Mouse (Mus musculus): ENCODE results near the gene Calhm6.
A peak's percentile ranks its signal among the peaks of the same experiment; 100 is the strongest.

The Calhm6 gene

GRCm38 (mm10) chr10:34127392-34128378 is at the start of gene Calhm6:
Gene Calhm6 (minus strand): TSS chr10:34127984.
- DNase-seq (ENCODE audit: low spot score) = peak; percentile 20

- no peak for DNase-seq (ENCODE audit: low spot score)
Observed at GRCm38 (mm10) chr10:34175870-34176606, 48.3 kb upstream of the Calhm6 start.

- no peak for DNase-seq (ENCODE audit: low spot score)
Observed at GRCm38 (mm10) chr10:34172663-34173282, 45.0 kb upstream of the Calhm6 start.

- DNase-seq (ENCODE audit: low spot score) = no peak
Observed at GRCm38 (mm10) chr10:34171660-34172059, 43.9 kb upstream of the Calhm6 start.

- no peak for DNase-seq (ENCODE audit: low spot score)
Observed at GRCm38 (mm10) chr10:34171191-34171590, 43.4 kb upstream of the Calhm6 start.

DNA sequence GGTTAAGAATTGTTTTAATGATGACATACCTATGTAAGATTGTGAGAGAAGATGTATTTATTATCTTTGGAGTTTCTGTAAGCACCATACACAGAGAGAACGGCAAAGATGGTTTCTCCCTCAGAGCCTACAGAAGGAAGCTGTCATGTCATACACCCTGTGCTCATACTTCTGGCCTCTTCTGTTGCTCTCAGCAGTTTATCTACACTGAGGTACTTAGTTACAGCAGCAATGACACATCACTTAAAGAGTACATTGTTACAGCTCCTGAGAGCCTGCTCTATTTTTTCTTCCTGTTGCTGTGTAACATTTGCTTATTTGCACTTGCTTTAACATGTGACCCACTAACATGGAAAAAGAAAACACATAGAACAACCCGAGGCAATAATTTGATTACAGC is 39.2 kb upstream of the Calhm6 start:
- no peak for DNase-seq (ENCODE audit: low spot score)

GRCm38 (mm10) chr10:34155796-34156554 is 28.2 kb upstream of the Calhm6 start:
- no peak for DNase-seq (ENCODE audit: low spot score)

DNA sequence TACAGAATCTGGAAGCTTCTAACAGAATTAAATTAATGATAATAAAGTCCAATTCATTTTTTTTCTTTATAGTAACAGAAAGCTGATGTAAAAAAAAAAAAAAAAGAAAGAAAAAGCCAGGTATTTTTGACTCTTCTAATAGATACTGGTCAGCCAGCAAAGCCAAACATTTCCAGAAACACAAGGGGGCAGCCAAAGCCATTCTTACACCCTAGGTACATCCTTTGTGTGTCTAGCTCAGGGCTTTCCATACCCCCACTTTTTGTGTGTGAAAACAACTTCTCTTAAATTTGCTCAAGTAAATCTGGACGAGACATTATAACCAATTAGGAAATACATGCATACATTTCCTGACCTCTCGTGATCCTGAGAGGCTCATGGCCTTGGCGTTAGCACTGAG is 24.0 kb upstream of the Calhm6 start:
- no peak for DNase-seq (ENCODE audit: low spot score)

GRCm38 (mm10) chr10:34150454-34150853 is 22.7 kb upstream of the Calhm6 start:
- DNase-seq (ENCODE audit: low spot score) = no peak

DNA sequence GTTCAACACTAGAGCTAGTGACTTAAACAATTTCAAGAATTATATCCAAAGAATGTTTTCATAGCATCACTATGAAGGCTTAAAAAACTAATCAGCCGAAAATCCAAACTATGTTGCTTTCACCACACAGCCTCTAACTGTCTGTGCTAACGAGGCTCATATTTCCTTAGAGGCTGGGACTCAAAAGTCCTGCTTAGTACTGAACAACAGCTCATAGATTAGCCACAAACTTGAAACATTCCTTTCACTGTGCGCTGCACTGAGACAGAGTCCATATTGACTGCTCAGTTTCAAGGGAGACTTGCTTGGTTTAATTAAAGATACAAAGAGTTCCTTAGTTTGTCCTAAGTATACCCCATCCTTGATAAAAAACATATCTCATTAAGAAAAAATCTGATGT is 22.0 kb upstream of the Calhm6 start:
- DNase-seq (ENCODE audit: low spot score) = no peak

- DNase-seq (ENCODE audit: low spot score) = no peak
Observed at GRCm38 (mm10) chr10:34141693-34142092, 13.9 kb upstream of the Calhm6 start.

DNA sequence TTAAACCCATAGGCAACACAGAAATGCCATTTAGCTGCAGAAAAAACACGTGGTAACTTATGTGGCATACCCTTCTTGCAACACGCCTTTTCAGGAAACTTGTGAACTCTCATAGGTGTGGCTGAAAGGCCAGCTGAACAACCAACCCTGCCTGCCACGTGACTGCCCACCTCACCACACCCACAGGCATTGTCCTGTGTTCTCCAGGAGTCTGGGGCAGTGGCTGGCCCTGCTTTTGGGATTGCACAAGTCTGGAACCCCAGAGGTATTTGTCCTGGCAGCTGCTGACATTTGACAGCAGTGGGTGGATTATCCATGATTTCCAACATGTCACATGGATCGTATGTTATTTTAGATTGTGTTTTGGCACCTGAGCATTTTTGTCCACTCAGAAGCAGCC is 12.0 kb upstream of the Calhm6 start:
- no peak for DNase-seq (ENCODE audit: low spot score)

- DNase-seq (ENCODE audit: low spot score) = no peak
Observed at GRCm38 (mm10) chr10:34138027-34138426, 10.2 kb upstream of the Calhm6 start.

- no peak for DNase-seq (ENCODE audit: low spot score)
Observed at GRCm38 (mm10) chr10:34136432-34136831, 8.6 kb upstream of the Calhm6 start.

GRCm38 (mm10) chr10:34131356-34131755 is 3.6 kb upstream of the Calhm6 start:
- DNase-seq (ENCODE audit: low spot score) = no peak

GRCm38 (mm10) chr10:34128391-34128790 is 607 bp upstream of the Calhm6 start:
- peak; percentile 14 for DNase-seq (ENCODE audit: low spot score)

DNA sequence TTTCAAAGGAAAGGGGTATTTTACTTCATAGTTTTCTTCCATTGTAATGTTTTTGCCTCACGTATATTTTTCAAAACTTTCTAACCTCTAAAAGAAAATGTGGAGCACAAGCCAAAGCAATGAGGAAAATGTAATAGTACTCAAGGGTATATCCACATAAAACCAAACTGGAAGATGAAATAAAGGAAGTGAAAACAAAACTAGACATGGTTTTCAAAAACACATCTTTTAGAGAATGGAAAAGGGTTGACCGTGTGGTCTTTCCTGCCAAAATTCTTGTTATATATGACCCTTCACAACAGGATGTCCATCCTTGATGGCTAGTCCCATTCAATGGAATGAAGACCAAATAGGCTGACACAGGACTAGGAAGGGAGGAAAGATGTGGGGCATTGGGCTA is 9.4 kb downstream of the Calhm6 start:
- DNase-seq (ENCODE audit: low spot score) = no peak

GRCm38 (mm10) chr10:34117770-34118169 is 10.0 kb downstream of the Calhm6 start:
- no peak for DNase-seq (ENCODE audit: low spot score)

GRCm38 (mm10) chr10:34117131-34117530 is 10.7 kb downstream of the Calhm6 start:
- DNase-seq (ENCODE audit: low spot score) = no peak

DNA sequence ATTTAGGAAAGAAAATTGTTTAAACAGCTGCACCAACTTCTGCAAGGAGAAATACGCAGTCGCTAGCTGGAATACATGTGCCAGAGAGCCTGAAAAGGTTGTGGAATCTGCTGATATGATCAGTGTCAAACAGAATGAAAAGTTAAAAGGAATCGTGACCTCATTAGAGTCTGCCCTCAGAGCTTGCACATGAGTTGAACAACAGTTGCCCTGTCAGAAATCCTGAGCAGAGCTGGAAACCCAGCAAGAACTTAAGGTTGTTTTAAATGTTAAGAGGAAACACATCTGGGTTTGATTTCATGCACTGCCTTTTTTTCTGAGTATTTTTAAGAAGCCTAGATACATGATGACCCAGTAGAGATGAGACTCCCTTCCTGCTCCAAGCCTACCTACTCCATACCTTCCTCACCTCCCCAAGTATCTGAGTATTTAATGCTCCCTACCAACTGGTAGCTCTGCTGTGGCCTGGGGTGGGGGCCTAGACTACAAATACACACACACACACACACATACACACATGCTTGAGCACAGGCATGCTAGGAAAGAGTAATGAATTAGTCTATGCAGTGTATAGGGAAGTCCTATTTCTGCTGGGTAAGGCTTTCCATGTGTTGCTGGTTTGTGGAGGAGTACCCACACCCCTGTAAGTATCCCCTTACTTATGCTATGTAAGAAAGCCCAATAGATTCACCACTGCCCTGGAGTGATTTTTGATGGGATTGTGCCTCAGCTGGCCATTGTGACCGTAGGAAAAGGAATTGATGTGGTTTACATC is 15.6 kb downstream of the Calhm6 start:
- no peak for DNase-seq (ENCODE audit: low spot score)

- no peak for DNase-seq (ENCODE audit: low spot score)
Observed at GRCm38 (mm10) chr10:34110863-34111465, 16.8 kb downstream of the Calhm6 start.
